Mouse (Mus musculus): ENCODE data around the gene Eif2s3y. TPM values are rescaled to one million over a fixed set of nuclear protein-coding genes. Genes with fewer than 3 reads are reported as not detected.

The Eif2s3y gene
- polyA plus RNA-seq (2014; fragmentation: Nextera tagmentation; extraction: Ambion mirVana) = 74.2 TPM in 1 of 2 replicates, not detected in the other

DNA sequence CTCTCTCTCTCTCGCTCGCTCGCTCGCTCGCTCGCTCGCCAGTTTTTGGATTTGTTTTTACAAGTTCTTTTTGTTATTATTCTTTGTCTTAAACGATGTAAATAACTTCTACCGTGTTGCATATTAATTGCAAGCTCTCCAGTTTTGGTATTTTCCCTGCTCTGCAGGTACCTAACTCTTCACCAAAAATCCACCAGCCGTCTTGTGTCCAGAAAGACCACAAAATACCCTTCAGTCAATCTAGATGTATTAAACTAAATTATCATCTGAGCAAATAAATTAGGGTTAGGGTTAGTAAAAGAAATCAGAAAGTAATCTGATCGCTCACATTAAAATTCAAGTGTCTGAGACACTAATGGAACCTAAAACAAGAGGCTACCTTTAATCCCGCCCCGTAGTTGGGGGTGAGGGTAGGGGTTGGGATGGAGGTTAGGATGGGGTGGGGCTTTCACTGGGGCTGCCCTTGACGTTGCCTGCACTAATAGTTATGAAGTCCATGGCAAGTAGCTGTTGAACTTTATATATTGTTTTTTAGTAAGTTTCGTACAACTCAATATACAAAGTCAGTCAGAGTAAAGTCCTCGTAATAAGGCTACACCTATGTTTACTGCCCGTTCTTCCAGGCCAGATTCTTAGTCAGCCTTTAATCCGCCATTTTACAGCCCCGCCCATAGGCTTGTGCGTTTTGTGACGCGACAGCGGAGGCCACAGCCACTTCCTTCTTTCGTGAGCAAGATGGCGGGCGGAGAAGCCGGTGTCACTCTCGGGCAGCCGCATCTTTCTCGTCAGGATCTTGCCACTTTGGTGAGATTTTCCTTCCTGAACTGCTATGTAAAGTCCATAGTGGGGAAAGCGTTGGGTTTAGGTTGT lies at the start of gene Eif2s3y:
TSS of gene Eif2s3y (plus strand) at position 662 of the 870 bp plus-strand sequence.
- Histone ChIP-seq H3K27me3 (ENCODE audit: control insufficient read depth, insufficient read depth, low read length) (no peaks in the 10 kb centered on the region), H3K36me3 (ENCODE audit: control insufficient read depth, insufficient read depth, low read length) (no peaks in the 10 kb centered on the region), H3K4me1 (ENCODE audit: control insufficient read depth in 2 of 2, insufficient read depth in 2 of 2, low read length in 2 of 2) (no peaks in the 10 kb centered on the region), H3K27ac (replicated peaks in 1 of 2; ENCODE audit: control insufficient read depth in 1 of 2, insufficient read depth in 1 of 2, low read depth in 2 of 2, low read length in 2 of 2) (no peak within 1 kb of the TSS), H3K4me3 (ENCODE audit: control insufficient read depth in 1 of 2, insufficient read depth in 1 of 2, low read depth in 1 of 2, low read length in 2 of 2) (peak within 1 kb of the TSS; percentile 41 to 59), H3K4me2 (ENCODE audit: low read length) (peak within 1 kb of the TSS; percentile 44), H3K9ac (ENCODE audit: low read length) (peak within 1 kb of the TSS; percentile 46; the same call in 1 of the 2 replicates), H3K9me3 (ENCODE audit: control insufficient read depth, low read length) (no peaks in the 10 kb centered on the region)
- ATAC-seq (ENCODE audit: insufficient number of reproducible peaks, insufficient read depth, low FRiP score, low read depth) = peak; percentile 78
- WGBS = 17% methylated on average over 10 of the region's 31 CpGs

Small RNA genes lying within 50 kb of the gene (microRNA-seq; reads per million reads assigned to microRNA genes)
- gene Gm47281 = not detected

Other genes with a start within 250 kb of the Eif2s3y start
- not detected in 2 replicates for gene Zfy1, start 213.1 kb upstream of the Eif2s3y start, polyA plus RNA-seq (2014; fragmentation: Nextera tagmentation; extraction: Ambion mirVana)
- gene Uba1y, start 191.9 kb upstream of the Eif2s3y start, polyA plus RNA-seq (2014; fragmentation: Nextera tagmentation; extraction: Ambion mirVana) = not detected in 2 replicates
- 16.4 TPM in 1 of 2 replicates, not detected in the other for gene Kdm5d, start 112.8 kb upstream of the Eif2s3y start, polyA plus RNA-seq (2014; fragmentation: Nextera tagmentation; extraction: Ambion mirVana)
- gene Uty, start 235.2 kb downstream of the Eif2s3y start, polyA plus RNA-seq (2014; fragmentation: Nextera tagmentation; extraction: Ambion mirVana) = 21.1 TPM in 1 of 2 replicates, not detected in the other

All from heart, embryonic 14.5 days (tissue).